Mouse (Mus musculus): ENCODE results near the gene Sult1e1.

- TF ChIP-seq EP300 (optimal IDR thresholded peaks at IDR 0.05), result no peak
- TF ChIP-seq CTCF (IDR thresholded peaks at IDR 0.05; ENCODE audit: low read depth), result peak; percentile 57
Observed at GRCm38 (mm10) chr5:87560145-87560544, 31.2 kb downstream of the Sult1e1 start.

All from stomach, postnatal 0 days (tissue).